Mouse (Mus musculus): Measurements from ENCODE around the gene 2610001J05Rik. TPM values are rescaled to one million over a fixed set of nuclear protein-coding genes. Genes with fewer than 3 reads are reported as not detected.

2610001J05Rik gene
- 10 to 100 TPM; 27.9 to 46.1 TPM for polyA plus RNA-seq (2012; fragmentation: generic; extraction: Trizol)

DNA sequence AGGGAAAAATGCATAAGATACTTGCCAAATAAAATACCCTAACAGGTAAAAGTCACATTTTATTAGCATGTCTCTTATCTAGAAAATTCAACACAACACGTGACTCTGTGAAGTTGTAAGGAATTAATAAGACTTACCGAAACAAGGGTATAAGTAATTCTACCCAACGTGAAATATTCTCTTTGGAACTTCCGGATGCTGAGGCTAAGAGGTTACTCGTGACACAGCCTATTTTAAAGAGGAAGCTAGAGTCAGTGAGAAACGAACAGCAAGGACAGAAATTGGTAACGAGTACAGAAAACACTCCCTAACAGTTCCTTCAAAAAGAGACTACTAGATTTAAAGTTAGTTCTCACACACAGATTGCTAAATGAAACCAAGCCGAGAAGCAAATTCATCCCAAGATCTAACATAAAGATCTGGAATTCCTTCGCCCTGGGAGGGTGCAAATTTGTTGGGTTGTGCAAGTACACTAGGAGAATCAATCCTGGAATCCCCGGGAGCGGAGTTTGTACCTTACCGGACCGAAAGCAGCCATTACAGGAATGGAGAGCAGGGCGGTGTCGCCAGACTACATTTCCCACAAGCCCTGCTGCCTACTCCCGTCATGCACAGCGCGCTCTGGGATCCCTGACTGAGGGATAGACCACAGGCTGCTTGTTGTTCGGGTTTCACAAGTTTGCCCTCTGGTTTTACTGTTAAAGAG is at the start of gene 2610001J05Rik:
2610001J05Rik (minus strand) TSS at position 600 of the 706 bp plus-strand sequence.

DNA sequence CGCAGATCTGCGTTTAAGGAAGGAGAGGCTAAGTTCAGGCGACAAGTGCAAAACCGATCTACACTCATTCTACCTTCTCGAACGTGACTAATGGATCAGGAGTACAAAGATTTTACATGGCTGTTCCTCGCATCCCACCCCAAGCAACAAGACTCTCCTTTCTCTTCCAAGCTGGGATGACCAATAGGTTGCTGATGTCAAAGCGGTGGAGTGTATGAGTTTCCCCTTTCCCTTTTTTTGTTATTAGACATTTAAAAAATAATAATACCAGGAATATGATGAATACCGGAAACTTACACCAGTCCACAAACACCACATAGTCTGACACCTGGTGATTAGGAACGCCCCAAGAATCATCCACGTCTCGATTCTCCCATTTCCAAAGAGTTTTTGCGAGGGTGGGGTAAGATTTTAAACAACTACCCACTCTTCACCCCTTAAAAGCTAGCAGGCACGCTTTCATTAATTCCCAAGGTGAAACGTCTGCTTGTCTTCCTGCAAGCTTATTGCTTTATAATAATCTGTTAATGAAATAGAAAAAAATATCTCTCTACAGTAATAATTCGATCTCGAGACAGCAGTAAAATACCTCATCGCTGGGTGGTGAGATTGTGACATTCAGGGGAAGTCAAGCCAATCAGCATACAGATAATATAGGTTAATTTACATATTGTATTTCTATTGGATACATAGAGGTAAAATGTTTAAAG is 31.8 kb downstream of the 2610001J05Rik start, which contains the start of gene Gpr85:
Gpr85 (minus strand) TSS at position 598 of the 710 bp plus-strand sequence.

Other genes starting within 250 kb of the 2610001J05Rik start
- 1 to 10 TPM in 1 of 2 experiments, under 1 TPM in 1; 0.16 to 1.5 TPM for gene Bmt2, start 193.6 kb downstream of the 2610001J05Rik start, polyA plus RNA-seq (2012; fragmentation: generic; extraction: Trizol)
- 1 to 10 TPM in 1 of 2 experiments, under 1 TPM in 1; 0.69 to 1.6 TPM for gene Gpr85, start 31.6 kb downstream of the 2610001J05Rik start, polyA plus RNA-seq (2012; fragmentation: generic; extraction: Trizol)